Mouse (Mus musculus) heart, adult 2 months (tissue): ENCODE measurements at regions not wholly inside any gene's neighbourhood (a gene's known extent, or its start where the extent isn't known, plus 50 kb on each side); places are given as distances from the start of the nearest gene placed in this dataset.

Experiments
- CTCF ChIP-seq: fragments of 200-600 bp; IDR thresholded peaks from 2 replicates; pipeline ENCODE4 v1.8.1; 2022; ENCODE audit warnings: antibody characterized with exemption, mild to moderate bottlenecking, moderate library complexity
- EP300 ChIP-seq: fragments of 200-500 bp; IDR thresholded peaks from 2 replicates; pipeline ENCODE4 v1.6.1; 2011; ENCODE audit warnings: low read depth, low read length, control low read depth; ENCODE audit not compliant: insufficient read depth

DNA sequence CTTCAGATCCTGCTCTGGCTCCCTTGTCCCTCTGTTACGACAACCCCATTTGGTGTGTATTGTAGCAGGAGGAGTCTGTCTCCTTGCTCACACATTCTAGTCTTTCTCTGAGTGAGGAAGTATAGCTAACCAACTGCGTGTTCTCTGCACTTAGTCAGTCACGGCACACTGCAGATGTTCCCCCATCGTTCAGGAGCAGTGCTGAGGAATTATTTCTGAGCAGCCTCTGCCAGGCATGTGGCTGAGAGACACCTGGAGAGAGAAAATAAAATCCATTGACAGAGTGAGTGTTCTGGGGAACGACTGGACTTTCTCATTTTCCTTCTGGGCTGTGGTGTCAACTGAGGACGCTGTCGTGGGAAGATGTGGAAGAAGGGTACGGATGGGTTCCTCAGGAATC, 54.5 kb upstream of the Gm21915 start:
- TF ChIP-seq CTCF (no peak), EP300 (no peak)
